Mouse (Mus musculus) myocyte (in vitro differentiated cells): Measurements from ENCODE around the gene Plekhb1. TPM values are rescaled to one million over a fixed set of nuclear protein-coding genes. Genes with fewer than 3 reads are reported as not detected.

Experiments used
- H3K27me3 ChIP-seq: one replicate; pipeline ENCODE4 v1.6.1; 2011; ENCODE audit not compliant: control insufficient read depth, insufficient read depth, insufficient read length
- H3K36me3 ChIP-seq: one replicate; pipeline ENCODE4 v1.6.1; 2011; ENCODE audit not compliant: control insufficient read depth, insufficient read depth
- H3K4me2 ChIP-seq: one replicate; pipeline ENCODE4 v1.6.1; 2011; ENCODE audit warnings: low read depth, control low read depth
- H3K4me3 ChIP-seq: one replicate; pipeline ENCODE4 v1.5.1; 2011; ENCODE audit warnings: mild to moderate bottlenecking, control low read depth, moderate library complexity
- H3K79me2 ChIP-seq: one replicate; pipeline ENCODE4 v1.6.1; 2011; ENCODE audit not compliant: control insufficient read depth, insufficient read depth
- H3ac ChIP-seq: one replicate; pipeline ENCODE4 v1.6.1; 2011; ENCODE audit not compliant: control insufficient read depth, insufficient read length
- CEBPB ChIP-seq: IDR thresholded peaks from 2 replicates; pipeline ENCODE4 v1.6.1; 2011; ENCODE audit warnings: mild to moderate bottlenecking, moderate library complexity; ENCODE audit not compliant: poor library complexity, insufficient read depth, severe bottlenecking
- E2F4 ChIP-seq: IDR thresholded peaks from one replicate; pipeline ENCODE4 v1.6.1; 2011; ENCODE audit warnings: mild to moderate bottlenecking, control low read depth, moderate library complexity; ENCODE audit not compliant: insufficient read depth
- MYOD1 ChIP-seq, 3 experiments: IDR thresholded peaks; one replicate each; pipeline ENCODE4 v1.6.1; 2011; ENCODE audit warnings: control low read depth in 2 of 3, low read depth in 2 of 3, mild to moderate bottlenecking in 2 of 3, moderate library complexity in 1 of 3; ENCODE audit not compliant: insufficient read length in 2 of 3, control insufficient read depth in 1 of 3
- MYOG ChIP-seq, 3 experiments: IDR thresholded peaks; one replicate each; pipeline ENCODE4 v1.6.1; 2011; ENCODE audit warnings: control low read depth in 2 of 3, low read depth in 2 of 3, mild to moderate bottlenecking in 2 of 3; ENCODE audit not compliant: insufficient read length in 2 of 3, control insufficient read depth in 1 of 3, insufficient read depth in 1 of 3
- POLR2A ChIP-seq: IDR thresholded peaks from one replicate; pipeline ENCODE4 v1.6.1; 2011; ENCODE audit warnings: low read depth, mild to moderate bottlenecking, control low read depth, moderate library complexity; ENCODE audit not compliant: insufficient read length
- POLR2AphosphoS2 ChIP-seq: IDR thresholded peaks from one replicate; pipeline ENCODE4 v1.6.1; 2011; ENCODE audit warnings: low read depth, control low read depth; ENCODE audit not compliant: insufficient read length
- SRF ChIP-seq: IDR thresholded peaks from one replicate; pipeline ENCODE4 v1.6.1; 2011; ENCODE audit warnings: low read depth; ENCODE audit not compliant: control insufficient read depth, insufficient read length
- TCF12 ChIP-seq: IDR thresholded peaks from one replicate; pipeline ENCODE4 v1.6.1; 2011; ENCODE audit warnings: mild to moderate bottlenecking, control low read depth; ENCODE audit not compliant: poor library complexity, insufficient read depth, severe bottlenecking
- TCF3 ChIP-seq: IDR thresholded peaks from one replicate; pipeline ENCODE4 v1.6.1; 2011; ENCODE audit warnings: low read depth, control low read depth; ENCODE audit not compliant: insufficient read length
- USF1 ChIP-seq: IDR thresholded peaks from one replicate; pipeline ENCODE4 v1.6.1; 2011; ENCODE audit warnings: low read depth, mild to moderate bottlenecking, control low read depth, moderate library complexity
- polyA plus RNA-seq: library from polyadenylated mRNA; unstranded; fragments of >200 nt; fragmentation: generic; extraction: Trizol; gene quantifications from one replicate; pipeline ENCODE4 v1.2.1, GENCODE M21; 2012; ENCODE audit warnings: missing spikeins

The Plekhb1 gene
- polyA plus RNA-seq, 1 experiment: 1.9 TPM

DNA sequence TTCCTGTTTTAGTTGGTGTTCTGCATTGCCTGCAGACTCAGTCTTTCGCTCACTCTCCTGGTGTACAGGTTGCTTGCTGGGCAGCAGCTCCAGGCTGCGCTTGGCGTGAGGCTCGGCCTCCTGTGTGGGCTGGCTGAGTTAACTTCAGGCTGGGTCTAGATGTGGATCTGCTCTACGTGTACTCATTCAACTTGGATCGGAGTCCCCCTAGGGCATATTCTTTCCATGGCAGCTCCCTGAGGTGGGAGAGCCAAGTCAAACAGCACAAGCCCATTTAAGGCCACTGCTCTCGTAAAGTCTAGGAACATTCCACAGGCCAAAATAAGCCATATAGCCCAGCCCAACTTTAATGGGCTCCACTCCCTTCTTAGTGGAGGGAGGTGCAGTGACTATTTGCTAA lies 26.3 kb upstream of the Plekhb1 start:
- H3K36me3 ChIP-seq: no peaks in the 10 kb centered on the region
- H3K79me2 ChIP-seq: no peaks in the 10 kb centered on the region
- H3K27me3 ChIP-seq: no peaks in the 10 kb centered on the region
- no peak overlapping the region for H3K4me2 ChIP-seq
- no peak overlapping the region for H3K4me3 ChIP-seq
- TF ChIP-seq POLR2A (no peak), TCF3 (no peak), POLR2AphosphoS2 (no peak), MYOG (IDR thresholded peaks at IDR 0.05; ENCODE audit: control insufficient read depth in 1 of 3, insufficient read depth in 1 of 3, insufficient read length in 2 of 3, low read depth in 2 of 3) (no peak)
- H3ac ChIP-seq: no peak overlapping the region

- Histone ChIP-seq H3K79me2 (no peaks in the 10 kb centered on the region), H3K36me3 (no peaks in the 10 kb centered on the region), H3ac (no peak overlapping the region), H3K27me3 (no peaks in the 10 kb centered on the region), H3K4me2 (no peak overlapping the region), H3K4me3 (no peak overlapping the region)
- TF ChIP-seq POLR2A: no peak
- no peak for TF ChIP-seq MYOD1 (IDR thresholded peaks at IDR 0.05; ENCODE audit: control insufficient read depth in 1 of 3, insufficient read length in 2 of 3, low read depth in 2 of 3)
- TF ChIP-seq USF1: no peak
- no peak for TF ChIP-seq TCF3
- no peak for TF ChIP-seq POLR2AphosphoS2
- TF ChIP-seq MYOG (IDR thresholded peaks at IDR 0.05; ENCODE audit: control insufficient read depth in 1 of 3, insufficient read depth in 1 of 3, insufficient read length in 2 of 3, low read depth in 2 of 3): no peak
Observed at GRCm38 (mm10) chr7:100685061-100686030, 23.1 kb upstream of the Plekhb1 start.

DNA sequence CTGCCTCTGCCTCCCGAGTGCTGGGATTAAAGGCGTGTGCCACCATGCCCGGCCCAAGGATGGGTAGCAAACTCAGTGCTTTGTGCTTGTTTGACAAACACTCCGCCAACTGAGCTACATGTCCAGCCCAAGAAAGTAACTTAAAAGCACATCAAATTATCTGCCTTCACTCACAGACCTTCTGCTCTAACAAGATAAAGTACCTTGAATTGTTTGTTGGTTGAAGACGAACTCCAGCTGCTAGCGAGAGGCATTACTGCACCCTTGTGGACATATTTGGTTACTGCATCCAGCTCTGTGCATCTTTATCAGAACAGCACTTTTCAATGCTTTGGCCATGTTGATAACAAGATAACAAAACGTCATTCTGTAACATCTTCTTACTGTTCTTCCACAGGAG lies 22.3 kb upstream of the Plekhb1 start:
- Histone ChIP-seq H3K4me3 (no peak overlapping the region), H3K4me2 (no peak overlapping the region), H3K36me3 (no peaks in the 10 kb centered on the region), H3K27me3 (no peaks in the 10 kb centered on the region), H3ac (no peak overlapping the region), H3K79me2 (no peaks in the 10 kb centered on the region)
- TF ChIP-seq TCF12: no peak
- no peak for TF ChIP-seq E2F4
- TF ChIP-seq CEBPB: no peak
- TF ChIP-seq SRF: no peak
- no peak for TF ChIP-seq MYOG (IDR thresholded peaks at IDR 0.05; ENCODE audit: control insufficient read depth in 1 of 3, insufficient read depth in 1 of 3, insufficient read length in 2 of 3, low read depth in 2 of 3)
- TF ChIP-seq TCF3: no peak
- TF ChIP-seq POLR2AphosphoS2: no peak

- TF ChIP-seq SRF: no peak
- no peaks in the 10 kb centered on the region for H3K27me3 ChIP-seq
- no peaks in the 10 kb centered on the region for H3K79me2 ChIP-seq
Observed at GRCm38 (mm10) chr7:100684081-100684480, 21.9 kb upstream of the Plekhb1 start.

DNA sequence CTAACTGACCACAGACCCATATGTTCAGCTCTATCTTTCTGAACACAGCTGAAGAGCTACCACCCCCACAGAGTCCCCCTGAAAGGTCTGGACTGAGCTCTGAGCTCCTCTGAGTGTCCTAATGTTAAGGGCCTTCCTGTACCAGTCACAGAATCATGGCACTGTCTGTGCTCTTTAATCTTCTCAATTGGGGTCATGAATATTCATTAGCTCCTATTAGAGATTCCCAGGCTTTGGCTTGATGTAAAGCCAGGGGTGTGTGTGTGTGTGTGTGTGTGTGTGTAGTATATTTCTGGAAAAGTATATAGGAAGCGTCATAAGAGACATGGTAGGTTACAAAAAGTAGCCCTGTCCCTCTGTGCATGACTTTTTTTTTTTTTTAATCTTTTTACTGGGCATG lies 21.0 kb upstream of the Plekhb1 start:
- no peaks in the 10 kb centered on the region for H3K27me3 ChIP-seq
- no peaks in the 10 kb centered on the region for H3K79me2 ChIP-seq
- no peak overlapping the region for H3K4me3 ChIP-seq
- H3K36me3 ChIP-seq: no peaks in the 10 kb centered on the region
- no peak overlapping the region for H3ac ChIP-seq
- no peak overlapping the region for H3K4me2 ChIP-seq
- TF ChIP-seq TCF12: no peak

More at GRCm38 (mm10) chr7:100684081-100684480, 21.9 kb upstream of the Plekhb1 start:
- H3K4me2 ChIP-seq: no peak overlapping the region
- H3K4me3 ChIP-seq: no peak overlapping the region
- H3ac ChIP-seq: no peak overlapping the region
- H3K36me3 ChIP-seq: no peaks in the 10 kb centered on the region

DNA sequence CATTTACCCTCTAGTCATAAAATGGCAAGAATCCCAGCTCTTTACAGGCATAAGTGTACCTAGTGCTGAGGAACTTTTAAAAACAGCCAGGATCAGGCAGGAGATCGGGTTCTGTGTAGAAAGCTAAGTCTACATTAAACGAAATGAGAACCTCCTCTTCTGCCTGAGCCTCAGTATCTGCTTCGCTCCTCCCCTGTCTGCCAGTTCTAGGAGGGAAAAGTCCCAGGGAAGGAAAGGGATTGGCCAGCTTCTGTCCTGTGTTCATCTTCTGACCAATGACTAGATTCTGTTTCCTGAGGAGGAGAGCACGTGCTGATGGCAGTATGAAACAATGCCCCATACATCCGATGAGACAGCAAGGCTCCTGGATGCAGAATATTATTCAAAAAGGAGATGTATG lies 18.9 kb upstream of the Plekhb1 start:
- Histone ChIP-seq H3K36me3 (no peaks in the 10 kb centered on the region), H3K4me2 (no peak overlapping the region), H3K79me2 (no peaks in the 10 kb centered on the region), H3K27me3 (no peaks in the 10 kb centered on the region), H3K4me3 (no peak overlapping the region), H3ac (no peak overlapping the region)
- no peak for TF ChIP-seq POLR2AphosphoS2
